Mouse (Mus musculus) hindbrain, embryonic 15.5 days (tissue): ENCODE measurements around the gene Arf1. TPM values are rescaled to one million over a fixed set of nuclear protein-coding genes. Genes with fewer than 3 reads are reported as not detected.

Experiments
- ATAC-seq: fragments of 200-750 bp; cut with Nextera tagmentation; 2 replicates; pipeline ENCODE4 v1.8.0; 2017; ENCODE audit warnings: low read depth, moderate number of reproducible peaks, moderate TSS enrichment; ENCODE audit not compliant: low FRiP score
- H3K27ac ChIP-seq: fragments of 300-500 bp; sonication (generic); replicated peaks from 2 replicates; pipeline ENCODE4 v1.5.1; 2015; ENCODE audit warnings: mild to moderate bottlenecking, inconsistent platforms
- H3K27me3 ChIP-seq: fragments of 300-500 bp; sonication (generic); 2 replicates; pipeline ENCODE4 v1.6.1; 2015; ENCODE audit warnings: control low read depth, inconsistent platforms
- H3K36me3 ChIP-seq: fragments of 300-500 bp; sonication (generic); 2 replicates; pipeline ENCODE4 v1.6.1; 2015; ENCODE audit warnings: control low read depth, inconsistent platforms
- H3K4me1 ChIP-seq: fragments of 300-500 bp; sonication (generic); replicated peaks from 2 replicates; pipeline ENCODE4 v1.6.1; 2015; ENCODE audit warnings: control low read depth, inconsistent platforms
- H3K4me2 ChIP-seq: fragments of 300-500 bp; sonication (generic); 2 replicates; pipeline ENCODE4 v1.6.1; 2015; ENCODE audit warnings: moderate library complexity, mild to moderate bottlenecking, inconsistent platforms
- H3K4me3 ChIP-seq: fragments of 300-500 bp; sonication (generic); 2 replicates; pipeline ENCODE4 v1.5.1; 2015; ENCODE audit warnings: mild to moderate bottlenecking, inconsistent platforms
- H3K9ac ChIP-seq: fragments of 300-500 bp; sonication (generic); 2 replicates; pipeline ENCODE4 v1.6.1; 2015; ENCODE audit warnings: inconsistent platforms
- H3K9me3 ChIP-seq: fragments of 300-500 bp; sonication (generic); 2 replicates; pipeline ENCODE4 v1.6.1; 2016; ENCODE audit warnings: control low read depth, inconsistent platforms
- WGBS: fragments of 180-500 bp; shearing (Covaris S2); methylation state at CpG from one replicate; pipeline ENCODE4 v1.1.7; 2015; 5-methylcytosine and 5-hydroxymethylcytosine counted together
- polyA plus RNA-seq: library from polyadenylated mRNA; unstranded; fragments of >200 nt; fragmentation: Nextera tagmentation; extraction: Ambion mirVana; gene quantifications from 2 replicates; pipeline ENCODE4 v1.2.1, GENCODE M21; 2015

The Arf1 gene
- 620 and 653 TPM in 2 replicates for polyA plus RNA-seq

GRCm38 (mm10) chr11:59228122-59228953, at the start of gene Arf1:
Gene Arf1, minus strand, starts transcription at chr11:59228270.
- H3K27me3 ChIP-seq: no peaks in the 10 kb centered on the region
- H3K36me3 ChIP-seq: no peaks in the 10 kb centered on the region

GRCm38 (mm10) chr11:59276877-59277276, 48.8 kb upstream of the Arf1 start:
- ATAC-seq: no peak
- H3K4me1 ChIP-seq: no peaks in the 10 kb centered on the region
- no peak overlapping the region for H3K4me2 ChIP-seq
- no peak overlapping the region for H3K4me3 ChIP-seq
- H3K27ac ChIP-seq: no peak overlapping the region
- no peaks in the 10 kb centered on the region for H3K36me3 ChIP-seq
- 54% methylated on average over 2 of the region's 2 CpGs for WGBS
- no peaks in the 10 kb centered on the region for H3K9me3 ChIP-seq
- H3K27me3 ChIP-seq: no peaks in the 10 kb centered on the region
- H3K9ac ChIP-seq: no peak overlapping the region

More at GRCm38 (mm10) chr11:59228122-59228953, at the start of gene Arf1:
- Histone ChIP-seq H3K9me3 (no peaks in the 10 kb centered on the region), H3K9ac (peak within 1 kb of the TSS; percentile 99), H3K4me1 (peaks cover 42% of the 10 kb centered on the region), H3K27ac (peak within 1 kb of the TSS; percentile 94), H3K4me2 (peak within 1 kb of the TSS; percentile 80), H3K4me3 (peak within 1 kb of the TSS; percentile 99)
- ATAC-seq: peak; percentile 94
- 6% methylated on average over 52 of the region's 59 CpGs for WGBS

- H3K9me3 ChIP-seq: no peaks in the 10 kb centered on the region
- ATAC-seq: no peak
- H3K4me3 ChIP-seq: no peak overlapping the region
- H3K4me2 ChIP-seq: no peak overlapping the region
- no peak overlapping the region for H3K27ac ChIP-seq
- no peak overlapping the region for H3K9ac ChIP-seq
- H3K4me1 ChIP-seq: no peaks in the 10 kb centered on the region
- WGBS: 87% methylated on average over 3 of the region's 3 CpGs
- no peaks in the 10 kb centered on the region for H3K36me3 ChIP-seq
- H3K27me3 ChIP-seq: no peaks in the 10 kb centered on the region
Measured at GRCm38 (mm10) chr11:59274184-59274583, 46.1 kb upstream of the Arf1 start.

- peaks cover 15% of the 10 kb centered on the region for H3K4me1 ChIP-seq
- no peak for ATAC-seq
- 25% methylated on average over 6 of the region's 6 CpGs for WGBS
- no peak overlapping the region for H3K9ac ChIP-seq
- no peak overlapping the region for H3K27ac ChIP-seq
- no peaks in the 10 kb centered on the region for H3K36me3 ChIP-seq
- no peaks in the 10 kb centered on the region for H3K9me3 ChIP-seq
- H3K4me3 ChIP-seq: no peak overlapping the region
- H3K4me2 ChIP-seq: no peak overlapping the region
- H3K27me3 ChIP-seq: peaks cover 21% of the 10 kb centered on the region
Measured at GRCm38 (mm10) chr11:59266727-59267126, 38.7 kb upstream of the Arf1 start.

GRCm38 (mm10) chr11:59265154-59265813, 37.2 kb upstream of the Arf1 start:
- WGBS: 58% methylated on average over 8 of the region's 8 CpGs
- Histone ChIP-seq H3K36me3 (no peaks in the 10 kb centered on the region), H3K27me3 (peaks cover 23% of the 10 kb centered on the region), H3K9ac (no peak overlapping the region), H3K4me3 (no peak overlapping the region), H3K27ac (no peak overlapping the region), H3K4me1 (peaks cover 15% of the 10 kb centered on the region), H3K9me3 (no peaks in the 10 kb centered on the region), H3K4me2 (no peak overlapping the region)
- no peak for ATAC-seq

GRCm38 (mm10) chr11:59264593-59264992, 36.5 kb upstream of the Arf1 start:
- ATAC-seq: peak; percentile 55; the same call in 1 of the 2 replicates
- Histone ChIP-seq H3K4me3 (peak overlapping the region; percentile 52), H3K27ac (no peak overlapping the region), H3K9me3 (no peaks in the 10 kb centered on the region), H3K27me3 (peaks cover 27% of the 10 kb centered on the region), H3K9ac (peak overlapping the region; percentile 54), H3K4me1 (peaks cover 15% of the 10 kb centered on the region), H3K4me2 (peak overlapping the region; percentile 90), H3K36me3 (no peaks in the 10 kb centered on the region)
- 1% methylated on average over 8 of the region's 8 CpGs for WGBS

- Histone ChIP-seq H3K4me3 (peak overlapping the region; percentile 52), H3K9me3 (no peaks in the 10 kb centered on the region), H3K36me3 (no peaks in the 10 kb centered on the region), H3K9ac (peak overlapping the region; percentile 54), H3K4me1 (peaks cover 15% of the 10 kb centered on the region), H3K27ac (peak overlapping the region; percentile 59; the same call in 1 of the 2 replicates), H3K4me2 (peak overlapping the region; percentile 90), H3K27me3 (peaks cover 27% of the 10 kb centered on the region)
- ATAC-seq: peak; percentile 93
- WGBS: under 1% methylated on average over 55 of the region's 56 CpGs
Measured at GRCm38 (mm10) chr11:59263870-59264563, 35.9 kb upstream of the Arf1 start.

- no peak overlapping the region for H3K9ac ChIP-seq
- H3K36me3 ChIP-seq: no peaks in the 10 kb centered on the region
- no peak overlapping the region for H3K4me3 ChIP-seq
- no peaks in the 10 kb centered on the region for H3K9me3 ChIP-seq
- H3K27me3 ChIP-seq: peaks cover 27% of the 10 kb centered on the region
- no peak overlapping the region for H3K4me2 ChIP-seq
- H3K27ac ChIP-seq: no peak overlapping the region
- no peak for ATAC-seq
- H3K4me1 ChIP-seq: peaks cover 15% of the 10 kb centered on the region
Measured at GRCm38 (mm10) chr11:59262308-59262707, 34.2 kb upstream of the Arf1 start.

GRCm38 (mm10) chr11:59260706-59261493, 32.8 kb upstream of the Arf1 start:
- no peaks in the 10 kb centered on the region for H3K36me3 ChIP-seq
- ATAC-seq: no peak

GRCm38 (mm10) chr11:59259647-59260046, 31.6 kb upstream of the Arf1 start:
- 93% methylated on average over 7 of the region's 7 CpGs for WGBS
- Histone ChIP-seq H3K27ac (no peak overlapping the region), H3K9ac (no peak overlapping the region), H3K4me1 (peaks cover 13% of the 10 kb centered on the region), H3K9me3 (no peaks in the 10 kb centered on the region), H3K4me2 (no peak overlapping the region), H3K36me3 (no peaks in the 10 kb centered on the region), H3K27me3 (peaks cover 9% of the 10 kb centered on the region; the same call in 1 of the 2 replicates), H3K4me3 (no peak overlapping the region)
- no peak for ATAC-seq

More at GRCm38 (mm10) chr11:59260706-59261493, 32.8 kb upstream of the Arf1 start:
- Histone ChIP-seq H3K9me3 (no peaks in the 10 kb centered on the region), H3K27ac (no peak overlapping the region), H3K4me2 (no peak overlapping the region), H3K4me1 (peaks cover 15% of the 10 kb centered on the region), H3K27me3 (peaks cover 18% of the 10 kb centered on the region; the same call in 1 of the 2 replicates), H3K9ac (no peak overlapping the region), H3K4me3 (no peak overlapping the region)
- WGBS: 86% methylated on average over 10 of the region's 10 CpGs

GRCm38 (mm10) chr11:59248101-59248500, 20.0 kb upstream of the Arf1 start:
- Histone ChIP-seq H3K27ac (no peak overlapping the region), H3K4me1 (no peaks in the 10 kb centered on the region), H3K9ac (no peak overlapping the region), H3K4me2 (no peak overlapping the region), H3K4me3 (no peak overlapping the region), H3K9me3 (no peaks in the 10 kb centered on the region), H3K36me3 (no peaks in the 10 kb centered on the region), H3K27me3 (no peaks in the 10 kb centered on the region)
- ATAC-seq: no peak
- WGBS: 71% methylated on average over 10 of the region's 10 CpGs
